Mouse (Mus musculus): ENCODE data around the gene Neurog2. TPM values are rescaled to one million over a fixed set of nuclear protein-coding genes. Genes with fewer than 3 reads are reported as not detected.

Neurog2 gene
- 0.18 TPM for polyA plus RNA-seq (2014; fragmentation: Illumina TruSeq; extraction: RNeasy Lipid Tissue Mini Kit (QIAGEN cat#74804); ENCODE audit: low read depth, low replicate concordance)

DNA sequence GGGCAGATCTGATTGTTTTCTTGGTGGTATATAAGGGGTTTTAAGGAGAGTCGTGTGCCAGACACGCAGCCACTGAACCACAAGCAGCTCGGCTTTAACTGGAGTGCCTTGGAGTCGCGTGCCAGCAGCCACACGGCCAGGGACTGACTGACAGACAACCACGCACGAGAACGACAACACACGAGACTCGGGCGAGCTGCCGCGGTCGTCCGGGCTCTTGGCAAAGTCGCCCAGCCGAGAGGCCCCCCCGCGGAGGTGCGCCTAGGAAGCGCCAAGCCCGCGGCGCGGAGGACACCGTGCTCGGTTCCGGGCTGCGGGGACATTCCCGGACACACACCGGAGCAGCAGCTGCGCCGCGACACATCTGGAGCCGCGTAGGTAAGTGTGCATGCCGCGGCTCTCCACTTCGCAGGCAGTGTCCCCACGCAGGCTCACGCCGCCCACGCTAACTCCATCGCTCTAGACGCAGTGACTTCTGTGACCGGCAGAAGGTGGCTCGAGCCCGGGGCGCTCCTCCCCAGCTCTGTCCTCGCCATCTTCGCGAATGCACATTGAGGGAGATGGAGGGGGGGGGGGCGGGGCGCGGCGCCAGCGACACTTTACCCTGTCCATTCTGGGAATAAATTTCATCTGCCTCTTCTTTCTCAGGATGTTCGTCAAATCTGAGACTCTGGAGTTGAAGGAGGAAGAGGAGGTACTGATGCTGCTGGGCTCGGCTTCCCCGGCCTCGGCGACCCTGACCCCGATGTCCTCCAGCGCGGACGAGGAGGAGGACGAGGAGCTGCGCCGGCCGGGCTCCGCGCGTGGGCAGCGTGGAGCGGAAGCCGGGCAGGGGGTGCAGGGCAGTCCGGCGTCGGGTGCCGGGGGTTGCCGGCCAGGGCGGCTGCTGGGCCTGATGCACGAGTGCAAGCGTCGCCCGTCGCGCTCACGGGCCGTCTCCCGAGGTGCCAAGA is at the start of gene Neurog2:
TSS of gene Neurog2 (plus strand) at position 56 of the 953 bp plus-strand sequence.

Other genes starting within 250 kb of the Neurog2 start
- 84.5 TPM for gene Ank2, start 133.8 kb upstream of the Neurog2 start, polyA plus RNA-seq (2014; fragmentation: Illumina TruSeq; extraction: RNeasy Lipid Tissue Mini Kit (QIAGEN cat#74804); ENCODE audit: low read depth, low replicate concordance)
- gene Larp7, start 79.8 kb upstream of the Neurog2 start, polyA plus RNA-seq (2014; fragmentation: Illumina TruSeq; extraction: RNeasy Lipid Tissue Mini Kit (QIAGEN cat#74804); ENCODE audit: low read depth, low replicate concordance) = 608 TPM
- gene Zgrf1, start 79.6 kb upstream of the Neurog2 start, polyA plus RNA-seq (2014; fragmentation: Illumina TruSeq; extraction: RNeasy Lipid Tissue Mini Kit (QIAGEN cat#74804); ENCODE audit: low read depth, low replicate concordance) = 25.1 TPM
- gene Alpk1, start 147.4 kb downstream of the Neurog2 start, polyA plus RNA-seq (2014; fragmentation: Illumina TruSeq; extraction: RNeasy Lipid Tissue Mini Kit (QIAGEN cat#74804); ENCODE audit: low read depth, low replicate concordance) = 5.1 TPM
- gene Tifa, start 156.7 kb downstream of the Neurog2 start, polyA plus RNA-seq (2014; fragmentation: Illumina TruSeq; extraction: RNeasy Lipid Tissue Mini Kit (QIAGEN cat#74804); ENCODE audit: low read depth, low replicate concordance) = 6.8 TPM
- gene Ap1ar, start 204.4 kb downstream of the Neurog2 start, polyA plus RNA-seq (2014; fragmentation: Illumina TruSeq; extraction: RNeasy Lipid Tissue Mini Kit (QIAGEN cat#74804); ENCODE audit: low read depth, low replicate concordance) = 14.8 TPM